Mouse (Mus musculus): ENCODE data around the gene Fdxacb1. TPM values are rescaled to one million over a fixed set of nuclear protein-coding genes. Genes with fewer than 3 reads are reported as not detected.

The Fdxacb1 gene
- polyA plus RNA-seq, 1 experiment from 2014 or later, result 11.8 TPM

DNA sequence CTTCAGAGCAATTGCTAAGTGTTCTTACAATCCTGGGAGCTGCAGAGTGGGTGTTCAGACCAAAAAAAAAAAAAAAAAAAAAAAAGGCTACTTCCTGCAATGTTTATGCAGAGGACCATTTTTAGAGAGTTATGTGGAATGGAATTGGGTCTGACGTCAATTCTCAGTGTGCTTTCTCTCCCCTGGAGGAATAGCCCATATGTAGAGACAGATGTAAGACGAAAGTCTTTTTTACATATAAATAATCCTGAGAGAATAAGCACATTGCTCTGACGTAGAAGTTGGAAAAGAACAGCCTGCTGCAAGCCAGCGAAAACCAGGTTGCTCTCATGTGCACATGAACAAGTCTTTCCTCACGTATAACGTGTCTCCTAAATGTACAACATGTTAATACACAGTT, 51.7 kb downstream of the Fdxacb1 start:
- Histone ChIP-seq H3K36me3 (ENCODE audit: control insufficient read depth, insufficient read depth, low read length) (peaks cover 2% of the 10 kb centered on the region), H3K4me1 (ENCODE audit: control insufficient read depth, insufficient read depth, low read length) (no peaks in the 10 kb centered on the region), H3K4me3 (ENCODE audit: low read depth, low read length) (no peak overlapping the region), H3K9ac (ENCODE audit: low read length) (no peak overlapping the region), H3K9me3 (ENCODE audit: control insufficient read depth, low read length) (no peaks in the 10 kb centered on the region), H3K4me2 (ENCODE audit: low read depth, severe bottlenecking) (no peak overlapping the region), H3K27me3 (ENCODE audit: control insufficient read depth, insufficient read depth, low read length) (no peaks in the 10 kb centered on the region), H3K27ac (replicated peaks; ENCODE audit: low read depth, low read length) (no peak overlapping the region)
- 92% methylated on average over 6 of the region's 6 CpGs for WGBS
- no peak for ATAC-seq (ENCODE audit: insufficient number of reproducible peaks, low FRiP score, low TSS enrichment, low read depth)
- no peak for DNase-seq (ENCODE audit: low spot score)

- H3K36me3 ChIP-seq (ENCODE audit: control insufficient read depth, insufficient read depth, low read length), result no peaks in the 10 kb centered on the region; the same call in none of the 2 replicates
- H3K4me2 ChIP-seq (ENCODE audit: low read depth, severe bottlenecking), result no peak overlapping the region
- no peak overlapping the region for H3K4me3 ChIP-seq (ENCODE audit: low read depth, low read length)
- no peaks in the 10 kb centered on the region for H3K4me1 ChIP-seq (ENCODE audit: control insufficient read depth, insufficient read depth, low read length)
- H3K9me3 ChIP-seq (ENCODE audit: control insufficient read depth, low read length), result no peaks in the 10 kb centered on the region
- ATAC-seq (ENCODE audit: insufficient number of reproducible peaks, low FRiP score, low TSS enrichment, low read depth) (no peak), DNase-seq (ENCODE audit: low spot score) (no peak)
- no peak overlapping the region for H3K27ac ChIP-seq (replicated peaks; ENCODE audit: low read depth, low read length)
- H3K27me3 ChIP-seq (ENCODE audit: control insufficient read depth, insufficient read depth, low read length), result no peaks in the 10 kb centered on the region
- no peak overlapping the region for H3K9ac ChIP-seq (ENCODE audit: low read length)
- WGBS, result 94% methylated on average over 6 of the region's 6 CpGs
These were observed 53.6 kb downstream of the Fdxacb1 start for GRCm38 (mm10) chr9:50821651-50822050.

DNA sequence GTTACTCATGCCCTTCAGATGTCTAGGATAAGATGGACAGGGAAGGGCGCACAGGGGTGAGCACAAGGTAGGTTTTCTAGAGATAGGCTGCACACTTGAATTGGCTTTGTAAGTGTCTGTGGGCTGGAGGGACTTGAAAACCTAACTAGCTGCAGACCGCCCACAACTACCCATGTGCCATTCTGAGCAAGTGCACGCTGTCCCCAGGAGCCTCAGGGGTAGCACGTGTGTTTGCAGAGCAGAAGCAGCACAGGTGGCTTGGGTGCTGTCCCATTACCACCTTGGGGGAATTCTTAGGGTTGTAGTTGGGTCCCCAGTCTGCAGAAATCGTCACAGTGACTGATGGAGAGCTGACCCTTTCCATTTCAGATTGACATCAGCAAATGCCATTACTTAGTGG, 54.2 kb downstream of the Fdxacb1 start:
- Histone ChIP-seq H3K27ac (replicated peaks; ENCODE audit: low read depth, low read length) (no peak overlapping the region), H3K27me3 (ENCODE audit: control insufficient read depth, insufficient read depth, low read length) (no peaks in the 10 kb centered on the region), H3K36me3 (ENCODE audit: control insufficient read depth, insufficient read depth, low read length) (no peaks in the 10 kb centered on the region; the same call in 1 of the 2 replicates), H3K9ac (ENCODE audit: low read length) (no peak overlapping the region), H3K4me3 (ENCODE audit: low read depth, low read length) (no peak overlapping the region), H3K9me3 (ENCODE audit: control insufficient read depth, low read length) (no peaks in the 10 kb centered on the region), H3K4me2 (ENCODE audit: low read depth, severe bottlenecking) (no peak overlapping the region), H3K4me1 (ENCODE audit: control insufficient read depth, insufficient read depth, low read length) (no peaks in the 10 kb centered on the region)
- DNase-seq (ENCODE audit: low spot score), result no peak
- ATAC-seq (ENCODE audit: insufficient number of reproducible peaks, low FRiP score, low TSS enrichment, low read depth), result no peak
- WGBS, result 93% methylated on average over 5 of the region's 5 CpGs

Other genes with a start within 250 kb of the Fdxacb1 start
- 55.3 and 58.0 TPM in 2 replicates for gene Pts, start 239.5 kb upstream of the Fdxacb1 start, polyA plus RNA-seq (2014; fragmentation: Nextera tagmentation; extraction: Ambion mirVana)
- gene Il18, start 213.4 kb upstream of the Fdxacb1 start, polyA plus RNA-seq (2014; fragmentation: Nextera tagmentation; extraction: Ambion mirVana), result 0.85 and 0.88 TPM in 2 replicates
- 0.16 and 0.17 TPM in 2 replicates for gene Bco2, start 213.1 kb upstream of the Fdxacb1 start, polyA plus RNA-seq (2014; fragmentation: Nextera tagmentation; extraction: Ambion mirVana)
- gene Tex12, start 206.9 kb upstream of the Fdxacb1 start, polyA plus RNA-seq (2014; fragmentation: Nextera tagmentation; extraction: Ambion mirVana), result not detected in 2 replicates
- 293 and 303 TPM in 2 replicates for gene Sdhd, start 164.4 kb upstream of the Fdxacb1 start, polyA plus RNA-seq (2014; fragmentation: Nextera tagmentation; extraction: Ambion mirVana)
- gene Timm8b, start 164.3 kb upstream of the Fdxacb1 start, polyA plus RNA-seq (2014; fragmentation: Nextera tagmentation; extraction: Ambion mirVana), result 297 and 308 TPM in 2 replicates
- gene Pih1d2, start 150.9 kb upstream of the Fdxacb1 start, polyA plus RNA-seq (2014; fragmentation: Nextera tagmentation; extraction: Ambion mirVana), result 5.0 and 5.6 TPM in 2 replicates
- gene Nkapd1, start 150.8 kb upstream of the Fdxacb1 start, polyA plus RNA-seq (2014; fragmentation: Nextera tagmentation; extraction: Ambion mirVana), result 29.7 and 32.3 TPM in 2 replicates
- gene Dlat, start 108.5 kb upstream of the Fdxacb1 start, polyA plus RNA-seq (2014; fragmentation: Nextera tagmentation; extraction: Ambion mirVana), result 60.0 and 63.7 TPM in 2 replicates
- gene Dixdc1, start 28.7 kb upstream of the Fdxacb1 start, polyA plus RNA-seq (2014; fragmentation: Nextera tagmentation; extraction: Ambion mirVana), result 27.6 and 30.6 TPM in 2 replicates
- gene 2310030G06Rik, start 21.7 kb upstream of the Fdxacb1 start, polyA plus RNA-seq (2014; fragmentation: Nextera tagmentation; extraction: Ambion mirVana), result 1.7 and 2.8 TPM in 2 replicates
- gene Cryab, start 16.9 kb upstream of the Fdxacb1 start, polyA plus RNA-seq (2014; fragmentation: Nextera tagmentation; extraction: Ambion mirVana), result 8.9 and 13.3 TPM in 2 replicates
- gene Hspb2, start 15.9 kb upstream of the Fdxacb1 start, polyA plus RNA-seq (2014; fragmentation: Nextera tagmentation; extraction: Ambion mirVana), result 3.1 and 3.5 TPM in 2 replicates
- gene Alg9, start 6.8 kb downstream of the Fdxacb1 start, polyA plus RNA-seq (2014; fragmentation: Nextera tagmentation; extraction: Ambion mirVana), result 36.9 and 40.4 TPM in 2 replicates
- 28.9 and 30.7 TPM in 2 replicates for gene 1110032A03Rik, start 7.3 kb downstream of the Fdxacb1 start, polyA plus RNA-seq (2014; fragmentation: Nextera tagmentation; extraction: Ambion mirVana)
- 126 and 133 TPM in 2 replicates for gene Ppp2r1b, start 77.1 kb downstream of the Fdxacb1 start, polyA plus RNA-seq (2014; fragmentation: Nextera tagmentation; extraction: Ambion mirVana)
- 11.0 and 16.2 TPM in 2 replicates for gene Sik2, start 240.8 kb downstream of the Fdxacb1 start, polyA plus RNA-seq (2014; fragmentation: Nextera tagmentation; extraction: Ambion mirVana)

Measured in limb, embryonic 11.5 days (tissue).